Mouse (Mus musculus) ES-CJ7 (cell line): ENCODE measurements around the gene Dop1b.
"Not testable (repeated sequence)": the region's sequence is repeated elsewhere in the genome, so short reads cannot be mapped to it uniquely, and the experiment has no call there.

Experiments
- DNase-seq: peaks from one replicate; pipeline ENCODE4 v3.0.0; 2011; ENCODE audit warnings: low read depth, low spot score

The Dop1b gene

GRCm38 (mm10) chr16:93792981-93793630 lies 81.4 kb downstream of the Dop1b start:
- DNase-seq = no peak

- DNase-seq = peak; percentile 73
Observed at GRCm38 (mm10) chr16:93794845-93795244, 83.1 kb downstream of the Dop1b start.

- no peak for DNase-seq
Observed at GRCm38 (mm10) chr16:93795391-93795790, 83.7 kb downstream of the Dop1b start.

GRCm38 (mm10) chr16:93797021-93797840 lies 85.5 kb downstream of the Dop1b start:
- no peak for DNase-seq

GRCm38 (mm10) chr16:93797841-93798492 lies 86.3 kb downstream of the Dop1b start:
- DNase-seq = no peak

GRCm38 (mm10) chr16:93798623-93799022 lies 86.9 kb downstream of the Dop1b start:
- no peak for DNase-seq

GRCm38 (mm10) chr16:93799071-93799470 lies 87.4 kb downstream of the Dop1b start:
- DNase-seq = no peak

GRCm38 (mm10) chr16:93799936-93800335 lies 88.2 kb downstream of the Dop1b start:
- peak; percentile 50 for DNase-seq

GRCm38 (mm10) chr16:93807167-93807566 lies 95.5 kb downstream of the Dop1b start:
- no peak for DNase-seq

- DNase-seq = peak; percentile 64
Observed at GRCm38 (mm10) chr16:93807961-93808554, 96.4 kb downstream of the Dop1b start.

- peak; percentile 93 for DNase-seq
Observed at GRCm38 (mm10) chr16:93815856-93816736, 104.4 kb downstream of the Dop1b start.

GRCm38 (mm10) chr16:93816861-93817260 lies 105.2 kb downstream of the Dop1b start:
- peak; percentile 94 for DNase-seq

GRCm38 (mm10) chr16:93817371-93817770 lies 105.7 kb downstream of the Dop1b start:
- peak; percentile 30 for DNase-seq

GRCm38 (mm10) chr16:93818691-93819324 lies 107.1 kb downstream of the Dop1b start:
- no peak for DNase-seq

GRCm38 (mm10) chr16:93819325-93819696 lies 107.6 kb downstream of the Dop1b start:
- DNase-seq = no peak

- no peak for DNase-seq
Observed at GRCm38 (mm10) chr16:93820040-93820439, 108.3 kb downstream of the Dop1b start.

GRCm38 (mm10) chr16:93821706-93822105 lies 110.0 kb downstream of the Dop1b start:
- peak; percentile 76 for DNase-seq

- not testable (repeated sequence) for DNase-seq
Observed at GRCm38 (mm10) chr16:93822433-93823225, 110.9 kb downstream of the Dop1b start.

GRCm38 (mm10) chr16:93824799-93825198 lies 113.1 kb downstream of the Dop1b start:
- peak; percentile 67 for DNase-seq

- peak; percentile 31 for DNase-seq
Observed at GRCm38 (mm10) chr16:93825463-93825862, 113.8 kb downstream of the Dop1b start.
